Mouse (Mus musculus) liver, embryonic 16.5 days (tissue): ENCODE measurements at regions not wholly inside any gene's neighbourhood (a gene's known extent, or its start where the extent isn't known, plus 50 kb on each side); places are given as distances from the start of the nearest gene placed in this dataset.

Experiments used
- ATAC-seq: fragments of 200-750 bp; cut with Nextera tagmentation; 2 replicates; pipeline ENCODE4 v1.8.0; 2017; ENCODE audit warnings: low read depth, mild to moderate bottlenecking, moderate number of reproducible peaks, moderate library complexity
- H3K27ac ChIP-seq: fragments of 300-500 bp; sonication (generic); 2 replicates; pipeline ENCODE4 v1.5.1; 2014; ENCODE audit warnings: mild to moderate bottlenecking, low read length
- H3K27me3 ChIP-seq: fragments of 300-500 bp; sonication (generic); 2 replicates; pipeline ENCODE4 v1.6.1; 2014; ENCODE audit warnings: low read depth, low read length, mixed read lengths; ENCODE audit not compliant: control insufficient read depth, insufficient read depth
- H3K36me3 ChIP-seq: fragments of 300-500 bp; sonication (generic); 2 replicates; pipeline ENCODE4 v1.6.1; 2014; ENCODE audit warnings: mild to moderate bottlenecking; ENCODE audit not compliant: control insufficient read depth, insufficient read depth
- H3K4me1 ChIP-seq: fragments of 300-500 bp; sonication (generic); 2 replicates; pipeline ENCODE4 v1.6.1; 2014; ENCODE audit warnings: low read depth, low read length, mixed read lengths; ENCODE audit not compliant: control insufficient read depth
- H3K4me2 ChIP-seq: fragments of 300-500 bp; sonication (generic); 2 replicates; pipeline ENCODE4 v1.6.1; 2014; ENCODE audit warnings: low read depth, low read length, mixed read lengths
- H3K4me3 ChIP-seq: fragments of 300-500 bp; sonication (generic); 2 replicates; pipeline ENCODE4 v1.5.1; 2014; ENCODE audit warnings: low read depth, mild to moderate bottlenecking, low read length
- H3K9ac ChIP-seq: fragments of 300-500 bp; sonication (generic); 2 replicates; pipeline ENCODE4 v1.6.1; 2014; ENCODE audit warnings: low read depth, low read length
- H3K9me3 ChIP-seq: fragments of 300-500 bp; sonication (generic); replicated peaks from 2 replicates; pipeline ENCODE4 v1.6.1; 2016; ENCODE audit warnings: low read length; ENCODE audit not compliant: control insufficient read depth
- WGBS: fragments of 180-500 bp; shearing (Covaris S2); extraction: QIAGEN DNeasy Blood & Tissue Kit; methylation state at CpG from one replicate; pipeline ENCODE4 v1.1.7; 2014; ENCODE audit not compliant: insufficient replicate concordance; 5-methylcytosine and 5-hydroxymethylcytosine counted together

- Histone ChIP-seq H3K27me3 (no peaks in the 10 kb centered on the region), H3K4me1 (no peaks in the 10 kb centered on the region), H3K4me3 (no peak overlapping the region), H3K27ac (no peak overlapping the region), H3K9me3 (no peaks in the 10 kb centered on the region), H3K9ac (no peak overlapping the region), H3K4me2 (no peak overlapping the region), H3K36me3 (no peaks in the 10 kb centered on the region)
- 72% methylated on average over 5 of the region's 5 CpGs for WGBS
- ATAC-seq, result no peak
Observed at GRCm38 (mm10) chr17:64426536-64426935, 94.8 kb upstream of the Pja2 start.

GRCm38 (mm10) chr17:64439571-64439970, 107.9 kb upstream of the Pja2 start:
- WGBS, result 65% methylated on average over 1 of the region's 1 CpGs

GRCm38 (mm10) chr17:64454736-64455135, 123.0 kb upstream of the Pja2 start:
- Histone ChIP-seq H3K27ac (no peak overlapping the region), H3K4me3 (no peak overlapping the region), H3K9ac (no peak overlapping the region), H3K4me2 (no peak overlapping the region), H3K36me3 (no peaks in the 10 kb centered on the region), H3K27me3 (no peaks in the 10 kb centered on the region), H3K9me3 (no peaks in the 10 kb centered on the region), H3K4me1 (no peaks in the 10 kb centered on the region)
- WGBS, result 45% methylated on average over 2 of the region's 2 CpGs
- ATAC-seq, result no peak

More at GRCm38 (mm10) chr17:64439571-64439970, 107.9 kb upstream of the Pja2 start:
- no peak overlapping the region for H3K4me2 ChIP-seq
- H3K9me3 ChIP-seq, result no peaks in the 10 kb centered on the region
- ATAC-seq, result no peak
- H3K4me1 ChIP-seq, result no peaks in the 10 kb centered on the region
- no peak overlapping the region for H3K4me3 ChIP-seq
- no peaks in the 10 kb centered on the region for H3K36me3 ChIP-seq
- no peak overlapping the region for H3K9ac ChIP-seq
- H3K27me3 ChIP-seq, result no peaks in the 10 kb centered on the region
- H3K27ac ChIP-seq, result no peak overlapping the region

GRCm38 (mm10) chr17:64466273-64466672, 134.3 kb upstream of the Man2a1 start:
- Histone ChIP-seq H3K27me3 (no peaks in the 10 kb centered on the region), H3K9ac (no peak overlapping the region), H3K36me3 (no peaks in the 10 kb centered on the region), H3K4me2 (no peak overlapping the region), H3K4me3 (no peak overlapping the region), H3K9me3 (no peaks in the 10 kb centered on the region), H3K27ac (no peak overlapping the region; the same call in 1 of the 2 replicates), H3K4me1 (no peaks in the 10 kb centered on the region)
- WGBS, result 55% methylated on average over 7 of the region's 7 CpGs
- peak; percentile 80 for ATAC-seq

GRCm38 (mm10) chr17:64466746-64467145, 133.8 kb upstream of the Man2a1 start:
- ATAC-seq, result peak; percentile 71
- no peaks in the 10 kb centered on the region for H3K36me3 ChIP-seq
- H3K4me3 ChIP-seq, result no peak overlapping the region
- H3K9ac ChIP-seq, result no peak overlapping the region
- 63% methylated on average over 9 of the region's 9 CpGs for WGBS
- H3K4me1 ChIP-seq, result no peaks in the 10 kb centered on the region
- H3K27ac ChIP-seq, result no peak overlapping the region; the same call in 1 of the 2 replicates
- H3K9me3 ChIP-seq, result no peaks in the 10 kb centered on the region
- no peak overlapping the region for H3K4me2 ChIP-seq
- no peaks in the 10 kb centered on the region for H3K27me3 ChIP-seq

GRCm38 (mm10) chr17:64467297-64467696, 133.2 kb upstream of the Man2a1 start:
- Histone ChIP-seq H3K4me2 (no peak overlapping the region), H3K4me1 (no peaks in the 10 kb centered on the region), H3K27ac (no peak overlapping the region), H3K36me3 (no peaks in the 10 kb centered on the region), H3K9me3 (no peaks in the 10 kb centered on the region), H3K27me3 (no peaks in the 10 kb centered on the region), H3K4me3 (no peak overlapping the region), H3K9ac (no peak overlapping the region)
- ATAC-seq, result no peak
- 67% methylated on average over 10 of the region's 12 CpGs for WGBS

- no peaks in the 10 kb centered on the region for H3K27me3 ChIP-seq
- H3K36me3 ChIP-seq, result no peaks in the 10 kb centered on the region
- no peak overlapping the region for H3K9ac ChIP-seq
- H3K4me3 ChIP-seq, result no peak overlapping the region
- no peak for ATAC-seq
- H3K4me2 ChIP-seq, result no peak overlapping the region
- WGBS, result 52% methylated on average over 12 of the region's 12 CpGs
- H3K9me3 ChIP-seq, result no peaks in the 10 kb centered on the region
- H3K4me1 ChIP-seq, result no peaks in the 10 kb centered on the region
- no peak overlapping the region for H3K27ac ChIP-seq
Observed at GRCm38 (mm10) chr17:64469754-64470400, 130.7 kb upstream of the Man2a1 start.

- H3K4me3 ChIP-seq, result no peak overlapping the region
- H3K27me3 ChIP-seq, result no peaks in the 10 kb centered on the region
- no peaks in the 10 kb centered on the region for H3K36me3 ChIP-seq
- H3K4me1 ChIP-seq, result no peaks in the 10 kb centered on the region; the same call in 1 of the 2 replicates
- H3K9ac ChIP-seq, result no peak overlapping the region
- 13% methylated on average over 1 of the region's 1 CpGs for WGBS
- no peak overlapping the region for H3K27ac ChIP-seq
- H3K4me2 ChIP-seq, result no peak overlapping the region
- no peaks in the 10 kb centered on the region for H3K9me3 ChIP-seq
- ATAC-seq, result peak; percentile 74
Observed at GRCm38 (mm10) chr17:64480607-64481038, 119.9 kb upstream of the Man2a1 start.

- no peaks in the 10 kb centered on the region for H3K36me3 ChIP-seq
- no peaks in the 10 kb centered on the region for H3K27me3 ChIP-seq
- no peak overlapping the region for H3K9ac ChIP-seq
- H3K9me3 ChIP-seq, result no peaks in the 10 kb centered on the region
- H3K4me2 ChIP-seq, result no peak overlapping the region
- ATAC-seq, result no peak
- no peaks in the 10 kb centered on the region; the same call in 1 of the 2 replicates for H3K4me1 ChIP-seq
- no peak overlapping the region for H3K4me3 ChIP-seq
- H3K27ac ChIP-seq, result no peak overlapping the region
- WGBS, result 52% methylated on average over 4 of the region's 4 CpGs
Observed at GRCm38 (mm10) chr17:64484835-64485234, 115.7 kb upstream of the Man2a1 start.
